Mouse (Mus musculus): ENCODE results near the gene Stra6. TPM values are rescaled to one million over a fixed set of nuclear protein-coding genes. Genes with fewer than 3 reads are reported as not detected.

Stra6 gene
- total RNA-seq, 2 experiments from 2014 or later = 0.38 to 0.41 TPM

- no peak for DNase-seq
Measured at GRCm38 (mm10) chr9:58133893-58134884, 70.6 kb downstream of the Stra6 start.

- DNase-seq = no peak
Measured at GRCm38 (mm10) chr9:58134906-58135305, 71.3 kb downstream of the Stra6 start.

GRCm38 (mm10) chr9:58135921-58136321 lies 72.3 kb downstream of the Stra6 start:
- DNase-seq = no peak

GRCm38 (mm10) chr9:58139947-58140346 lies 76.4 kb downstream of the Stra6 start:
- no peak for DNase-seq

- no peak for DNase-seq
Measured at GRCm38 (mm10) chr9:58143419-58143818, 79.8 kb downstream of the Stra6 start.

- DNase-seq = no peak
Measured at GRCm38 (mm10) chr9:58144664-58145063, 81.1 kb downstream of the Stra6 start.

- no peak for DNase-seq
Measured at GRCm38 (mm10) chr9:58145417-58145816, 81.8 kb downstream of the Stra6 start.

GRCm38 (mm10) chr9:58148806-58149205 lies 85.2 kb downstream of the Stra6 start:
- DNase-seq = no peak

GRCm38 (mm10) chr9:58150733-58151361 lies 87.3 kb downstream of the Stra6 start:
- DNase-seq = no peak

- DNase-seq = no peak
Measured at GRCm38 (mm10) chr9:58153095-58153494, 89.5 kb downstream of the Stra6 start.

GRCm38 (mm10) chr9:58155366-58155765 lies 91.8 kb downstream of the Stra6 start:
- no peak for DNase-seq

- no peak for DNase-seq
Measured at GRCm38 (mm10) chr9:58156819-58157560, 93.4 kb downstream of the Stra6 start.

- DNase-seq = no peak
Measured at GRCm38 (mm10) chr9:58157838-58158237, 94.2 kb downstream of the Stra6 start.

- peak; percentile 79 for DNase-seq
Measured at GRCm38 (mm10) chr9:58158541-58159311, 95.1 kb downstream of the Stra6 start.

GRCm38 (mm10) chr9:58159855-58160254 lies 96.3 kb downstream of the Stra6 start:
- peak; percentile 57 for DNase-seq

- no peak for DNase-seq
Measured at GRCm38 (mm10) chr9:58160315-58160714, 96.7 kb downstream of the Stra6 start.

GRCm38 (mm10) chr9:58162173-58162572 lies 98.6 kb downstream of the Stra6 start:
- no peak for DNase-seq

- no peak for DNase-seq
Measured at GRCm38 (mm10) chr9:58163146-58163545, 99.6 kb downstream of the Stra6 start.

- no peak for DNase-seq
Measured at GRCm38 (mm10) chr9:58165779-58166178, 102.2 kb downstream of the Stra6 start.

- DNase-seq = no peak
Measured at GRCm38 (mm10) chr9:58168880-58169279, 105.3 kb downstream of the Stra6 start.

- DNase-seq = no peak
Measured at GRCm38 (mm10) chr9:58169426-58169825, 105.8 kb downstream of the Stra6 start.

GRCm38 (mm10) chr9:58172863-58173262 lies 109.3 kb downstream of the Stra6 start:
- no peak for DNase-seq

All from gastrocnemius, postnatal 25 days (tissue).